Mouse (Mus musculus): ENCODE data around the gene Ssbp4. TPM values are rescaled to one million over a fixed set of nuclear protein-coding genes. Genes with fewer than 3 reads are reported as not detected.

Ssbp4 gene
- polyA plus RNA-seq, 1 experiment from 2014 or later, result 83.7 TPM

GRCm38 (mm10) chr8:70596775-70597416 lies 11.8 kb downstream of the Ssbp4 start:
- Histone ChIP-seq H3K27ac (replicated peaks in 1 of 2; ENCODE audit: control insufficient read depth in 1 of 2, insufficient read depth in 1 of 2, low read depth in 2 of 2, low read length in 2 of 2) (0 out of 4 replicates have a peak overlapping the region, but pooled peaks of 1 of the 2 experiments have one; percentile 1), H3K4me1 (ENCODE audit: control insufficient read depth in 2 of 2, insufficient read depth in 2 of 2, low read length in 2 of 2) (peaks cover 33 to 62% of the 10 kb centered on the region in 2 experiments), H3K4me2 (ENCODE audit: low read length) (peak overlapping the region; percentile 91), H3K9ac (ENCODE audit: low read length) (peak overlapping the region; percentile 86; the same call in 1 of the 2 replicates), H3K9me3 (ENCODE audit: control insufficient read depth, low read length) (no peaks in the 10 kb centered on the region), H3K4me3 (ENCODE audit: control insufficient read depth in 1 of 2, insufficient read depth in 1 of 2, low read depth in 1 of 2, low read length in 2 of 2) (no peak overlapping the region), H3K36me3 (ENCODE audit: control insufficient read depth, insufficient read depth, low read length) (peaks cover 33% of the 10 kb centered on the region), H3K27me3 (ENCODE audit: control insufficient read depth, insufficient read depth, low read length) (no peaks in the 10 kb centered on the region)
- 85% methylated on average over 17 of the region's 17 CpGs for WGBS
- ATAC-seq (ENCODE audit: insufficient number of reproducible peaks, insufficient read depth, low FRiP score, low read depth), result no peak

GRCm38 (mm10) chr8:70596216-70596615 lies 12.5 kb downstream of the Ssbp4 start:
- Histone ChIP-seq H3K27me3 (ENCODE audit: control insufficient read depth, insufficient read depth, low read length) (no peaks in the 10 kb centered on the region), H3K4me2 (ENCODE audit: low read length) (no peak overlapping the region), H3K9me3 (ENCODE audit: control insufficient read depth, low read length) (no peaks in the 10 kb centered on the region), H3K4me1 (ENCODE audit: control insufficient read depth in 2 of 2, insufficient read depth in 2 of 2, low read length in 2 of 2) (peaks cover 30 to 59% of the 10 kb centered on the region in 2 experiments), H3K27ac (replicated peaks in 1 of 2; ENCODE audit: control insufficient read depth in 1 of 2, insufficient read depth in 1 of 2, low read depth in 2 of 2, low read length in 2 of 2) (no peak overlapping the region), H3K9ac (ENCODE audit: low read length) (no peak overlapping the region), H3K4me3 (ENCODE audit: control insufficient read depth in 1 of 2, insufficient read depth in 1 of 2, low read depth in 1 of 2, low read length in 2 of 2) (no peak overlapping the region), H3K36me3 (ENCODE audit: control insufficient read depth, insufficient read depth, low read length) (peaks cover 37% of the 10 kb centered on the region)
- 94% methylated on average over 18 of the region's 18 CpGs for WGBS
- ATAC-seq (ENCODE audit: insufficient number of reproducible peaks, insufficient read depth, low FRiP score, low read depth), result no peak

GRCm38 (mm10) chr8:70595811-70596210 lies 12.9 kb downstream of the Ssbp4 start:
- H3K27me3 ChIP-seq (ENCODE audit: control insufficient read depth, insufficient read depth, low read length), result no peaks in the 10 kb centered on the region
- H3K9ac ChIP-seq (ENCODE audit: low read length), result no peak overlapping the region
- H3K9me3 ChIP-seq (ENCODE audit: control insufficient read depth, low read length), result no peaks in the 10 kb centered on the region
- H3K27ac ChIP-seq (replicated peaks in 1 of 2; ENCODE audit: control insufficient read depth in 1 of 2, insufficient read depth in 1 of 2, low read depth in 2 of 2, low read length in 2 of 2), result no peak overlapping the region
- peaks cover 40% of the 10 kb centered on the region for H3K36me3 ChIP-seq (ENCODE audit: control insufficient read depth, insufficient read depth, low read length)
- no peak overlapping the region for H3K4me3 ChIP-seq (ENCODE audit: control insufficient read depth in 1 of 2, insufficient read depth in 1 of 2, low read depth in 1 of 2, low read length in 2 of 2)
- peak overlapping the region; percentile 99; the same call in 1 of the 2 replicates for H3K4me2 ChIP-seq (ENCODE audit: low read length)
- WGBS, result 90% methylated on average over 12 of the region's 12 CpGs
- H3K4me1 ChIP-seq (ENCODE audit: control insufficient read depth in 2 of 2, insufficient read depth in 2 of 2, low read length in 2 of 2), result peaks cover 29 to 56% of the 10 kb centered on the region in 2 experiments
- no peak for ATAC-seq (ENCODE audit: insufficient number of reproducible peaks, insufficient read depth, low FRiP score, low read depth)

GRCm38 (mm10) chr8:70594621-70595564 lies 13.8 kb downstream of the Ssbp4 start:
- Histone ChIP-seq H3K9me3 (ENCODE audit: control insufficient read depth, low read length) (no peaks in the 10 kb centered on the region), H3K36me3 (ENCODE audit: control insufficient read depth, insufficient read depth, low read length) (peaks cover 47% of the 10 kb centered on the region), H3K27ac (replicated peaks in 1 of 2; ENCODE audit: control insufficient read depth in 1 of 2, insufficient read depth in 1 of 2, low read depth in 2 of 2, low read length in 2 of 2) (peak overlapping the region; percentile 85 to 87), H3K4me3 (ENCODE audit: control insufficient read depth in 1 of 2, insufficient read depth in 1 of 2, low read depth in 1 of 2, low read length in 2 of 2) (peak overlapping the region; percentile 73 to 80), H3K9ac (ENCODE audit: low read length) (peak overlapping the region; percentile 86), H3K4me1 (ENCODE audit: control insufficient read depth in 2 of 2, insufficient read depth in 2 of 2, low read length in 2 of 2) (peaks cover 24 to 48% of the 10 kb centered on the region in 2 experiments), H3K27me3 (ENCODE audit: control insufficient read depth, insufficient read depth, low read length) (no peaks in the 10 kb centered on the region), H3K4me2 (ENCODE audit: low read length) (peak overlapping the region; percentile 99)
- 11% methylated on average over 81 of the region's 82 CpGs for WGBS
- ATAC-seq (ENCODE audit: insufficient number of reproducible peaks, insufficient read depth, low FRiP score, low read depth), result peak; percentile 3; the same call in 1 of the 2 replicates

GRCm38 (mm10) chr8:70593961-70594609 lies 14.6 kb downstream of the Ssbp4 start, which contains the start of gene Isyna1:
TSS of gene Isyna1 (plus strand) at chr8:70594373.
- peaks cover 24 to 43% of the 10 kb centered on the region in 2 experiments for H3K4me1 ChIP-seq (ENCODE audit: control insufficient read depth in 2 of 2, insufficient read depth in 2 of 2, low read length in 2 of 2)
- peak within 1 kb of the TSS; percentile 73 to 80 for H3K4me3 ChIP-seq (ENCODE audit: control insufficient read depth in 1 of 2, insufficient read depth in 1 of 2, low read depth in 1 of 2, low read length in 2 of 2)
- H3K27ac ChIP-seq (replicated peaks in 1 of 2; ENCODE audit: control insufficient read depth in 1 of 2, insufficient read depth in 1 of 2, low read depth in 2 of 2, low read length in 2 of 2), result peak within 1 kb of the TSS; percentile 85 to 87
- no peaks in the 10 kb centered on the region for H3K27me3 ChIP-seq (ENCODE audit: control insufficient read depth, insufficient read depth, low read length)
- peak; percentile 86 for ATAC-seq (ENCODE audit: insufficient number of reproducible peaks, insufficient read depth, low FRiP score, low read depth)
- H3K4me2 ChIP-seq (ENCODE audit: low read length), result peak within 1 kb of the TSS; percentile 99
- WGBS, result 0% methylated on average over 40 of the region's 40 CpGs
- H3K9me3 ChIP-seq (ENCODE audit: control insufficient read depth, low read length), result no peaks in the 10 kb centered on the region
- peaks cover 48% of the 10 kb centered on the region for H3K36me3 ChIP-seq (ENCODE audit: control insufficient read depth, insufficient read depth, low read length)
- peak within 1 kb of the TSS; percentile 86 for H3K9ac ChIP-seq (ENCODE audit: low read length)

GRCm38 (mm10) chr8:70593173-70593572 lies 15.5 kb downstream of the Ssbp4 start:
- peaks cover 19 to 38% of the 10 kb centered on the region in 2 experiments for H3K4me1 ChIP-seq (ENCODE audit: control insufficient read depth in 2 of 2, insufficient read depth in 2 of 2, low read length in 2 of 2)
- ATAC-seq (ENCODE audit: insufficient number of reproducible peaks, insufficient read depth, low FRiP score, low read depth), result no peak
- 44% methylated on average over 8 of the region's 8 CpGs for WGBS

GRCm38 (mm10) chr8:70591569-70591968 lies 17.1 kb downstream of the Ssbp4 start:
- no peaks in the 10 kb centered on the region for H3K27me3 ChIP-seq (ENCODE audit: control insufficient read depth, insufficient read depth, low read length)
- ATAC-seq (ENCODE audit: insufficient number of reproducible peaks, insufficient read depth, low FRiP score, low read depth), result no peak
- no peak overlapping the region for H3K4me2 ChIP-seq (ENCODE audit: low read length)
- H3K36me3 ChIP-seq (ENCODE audit: control insufficient read depth, insufficient read depth, low read length), result peaks cover 59% of the 10 kb centered on the region
- peaks cover 15 to 26% of the 10 kb centered on the region in 2 experiments for H3K4me1 ChIP-seq (ENCODE audit: control insufficient read depth in 2 of 2, insufficient read depth in 2 of 2, low read length in 2 of 2)
- 60% methylated on average over 12 of the region's 12 CpGs for WGBS
- H3K4me3 ChIP-seq (ENCODE audit: control insufficient read depth in 1 of 2, insufficient read depth in 1 of 2, low read depth in 1 of 2, low read length in 2 of 2), result no peak overlapping the region
- H3K9ac ChIP-seq (ENCODE audit: low read length), result no peak overlapping the region
- H3K9me3 ChIP-seq (ENCODE audit: control insufficient read depth, low read length), result no peaks in the 10 kb centered on the region
- peak overlapping the region; percentile 14 to 45; a peak in 2 of 4 replicates for H3K27ac ChIP-seq (replicated peaks in 1 of 2; ENCODE audit: control insufficient read depth in 1 of 2, insufficient read depth in 1 of 2, low read depth in 2 of 2, low read length in 2 of 2)

More at GRCm38 (mm10) chr8:70593173-70593572, 15.5 kb downstream of the Ssbp4 start:
- Histone ChIP-seq H3K27me3 (ENCODE audit: control insufficient read depth, insufficient read depth, low read length) (no peaks in the 10 kb centered on the region), H3K4me3 (ENCODE audit: control insufficient read depth in 1 of 2, insufficient read depth in 1 of 2, low read depth in 1 of 2, low read length in 2 of 2) (peak overlapping the region in 1 of 2 experiments; percentile 73; a peak in 1 of 4 replicates), H3K9me3 (ENCODE audit: control insufficient read depth, low read length) (no peaks in the 10 kb centered on the region), H3K4me2 (ENCODE audit: low read length) (peak overlapping the region; percentile 99), H3K9ac (ENCODE audit: low read length) (peak overlapping the region; percentile 86), H3K27ac (replicated peaks in 1 of 2; ENCODE audit: control insufficient read depth in 1 of 2, insufficient read depth in 1 of 2, low read depth in 2 of 2, low read length in 2 of 2) (peak overlapping the region; percentile 84 to 87), H3K36me3 (ENCODE audit: control insufficient read depth, insufficient read depth, low read length) (peaks cover 55% of the 10 kb centered on the region)

Data from heart, embryonic 14.5 days (tissue).